Comparison of ENCODE assay signal across 18 mouse cellular contexts in genomic region chr14:27075084-27075483, GRCm38 (mm10). TPM values are rescaled to one million over a fixed set of nuclear protein-coding genes. Genes with fewer than 3 reads are reported as not detected.
DNase-seq lines count a peak whose midpoint lies in the region; ATAC-seq and TF ChIP-seq lines count a peak whose summit lies in the region.
"Had no signal": no experiment of that assay in that cellular context is flagged by ENCODE, and none has a peak within 500 bp of the region (broad histone marks: within the 10 kb centered on the region; RNA-seq: fewer than 3 reads in every experiment).

No protein-coding gene starts in this region.

- TF ChIP-seq CTCF in stomach, postnatal 0 days (IDR thresholded peaks at IDR 0.05; ENCODE audit: low read depth), result no peak

- DNase-seq in forebrain, embryonic 10.5 days (ENCODE audit: extremely low spot score, low spot score), result no peak
- DNase-seq in lung, postnatal 25 days (ENCODE audit: low spot score), result no peak
- peak; percentile 58 for DNase-seq in limb, embryonic 11.5 days (ENCODE audit: low spot score)
- DNase-seq in stomach, postnatal 0 days (ENCODE audit: low spot score), result no peak
- DNase-seq in spleen, adult 12 weeks (ENCODE audit: low spot score), result no peak
- no peak for DNase-seq in kidney, adult 8-10 months
- DNase-seq: adrenal gland, postnatal 14 days; cerebellum, adult 9-10 months; gastrocnemius, postnatal 36 days; layer of hippocampus, postnatal 36 days; liver, postnatal 0 days; thymus, adult 18-20 months had no signal

- peaks cover 61% of the 10 kb centered on the region for H3K4me1 ChIP-seq in forebrain, embryonic 10.5 days
- H3K4me1 ChIP-seq in forebrain, embryonic 15.5 days, result peaks cover 23% of the 10 kb centered on the region
- H3K4me1 ChIP-seq in lung, embryonic 16.5 days (replicated peaks; ENCODE audit: control insufficient read depth, insufficient read depth, low read length), result peaks cover 40% of the 10 kb centered on the region
- peaks cover 63% of the 10 kb centered on the region for H3K4me1 ChIP-seq in limb, embryonic 11.5 days (ENCODE audit: control insufficient read depth, insufficient read depth, low read length)
- peaks cover 17% of the 10 kb centered on the region for H3K4me1 ChIP-seq in stomach, postnatal 0 days (replicated peaks; ENCODE audit: control insufficient read depth, insufficient read depth)

- peaks cover 23% of the 10 kb centered on the region for H3K36me3 ChIP-seq in forebrain, embryonic 10.5 days (replicated peaks)
- H3K36me3 ChIP-seq in forebrain, embryonic 15.5 days, result no peaks in the 10 kb centered on the region
- H3K36me3 ChIP-seq in lung, embryonic 16.5 days (ENCODE audit: control insufficient read depth, insufficient read depth, low read length), result no peaks in the 10 kb centered on the region
- H3K36me3 ChIP-seq in limb, embryonic 11.5 days (ENCODE audit: control insufficient read depth, insufficient read depth, low read length), result no peaks in the 10 kb centered on the region
- H3K36me3 ChIP-seq in stomach, postnatal 0 days (ENCODE audit: control insufficient read depth, insufficient read depth, low read length), result no peaks in the 10 kb centered on the region
- H3K36me3 ChIP-seq: heart, embryonic 15.5 days; hindbrain, embryonic 15.5 days had no signal

- no peak for ATAC-seq in forebrain, embryonic 15.5 days (replicated peaks)
- no peak for ATAC-seq in lung, embryonic 16.5 days (ENCODE audit: low read depth)
- ATAC-seq in limb, embryonic 11.5 days (ENCODE audit: insufficient number of reproducible peaks, low FRiP score, low TSS enrichment, low read depth), result no peak
- ATAC-seq in stomach, postnatal 0 days (ENCODE audit: low FRiP score, low TSS enrichment), result no peak
- ATAC-seq: liver, postnatal 0 days had no signal

- H3K27me3 ChIP-seq in forebrain, embryonic 10.5 days (ENCODE audit: poor library complexity, severe bottlenecking), result 0 out of 2 replicates have a peak, but pooled peaks cover 14% of the 10 kb centered on the region
- H3K27me3 ChIP-seq in forebrain, embryonic 15.5 days, result no peaks in the 10 kb centered on the region
- no peaks in the 10 kb centered on the region for H3K27me3 ChIP-seq in lung, embryonic 16.5 days (ENCODE audit: control insufficient read depth, insufficient read depth, low read depth, low read length)
- no peaks in the 10 kb centered on the region for H3K27me3 ChIP-seq in limb, embryonic 11.5 days (ENCODE audit: control insufficient read depth, insufficient read depth, low read length)
- no peaks in the 10 kb centered on the region for H3K27me3 ChIP-seq in stomach, postnatal 0 days (ENCODE audit: control insufficient read depth, insufficient read depth, low read length)
- H3K27me3 ChIP-seq: CH12.LX; heart, embryonic 15.5 days; hindbrain, embryonic 15.5 days had no signal

- 77% methylated on average over 6 of the region's 6 CpGs for WGBS in forebrain, embryonic 10.5 days
- 67% methylated on average over 6 of the region's 6 CpGs for WGBS in forebrain, embryonic 15.5 days
- WGBS in lung, embryonic 16.5 days, result 41% methylated on average over 6 of the region's 6 CpGs
- 29% methylated on average over 6 of the region's 6 CpGs for WGBS in limb, embryonic 11.5 days
- 30% methylated on average over 6 of the region's 6 CpGs for WGBS in stomach, postnatal 0 days

- H3K4me3 ChIP-seq in forebrain, embryonic 10.5 days, result no peak overlapping the region
- H3K4me3 ChIP-seq in forebrain, embryonic 15.5 days, result no peak overlapping the region
- no peak overlapping the region for H3K4me3 ChIP-seq in lung, embryonic 16.5 days (ENCODE audit: low read length)
- no peak overlapping the region for H3K4me3 ChIP-seq in limb, embryonic 11.5 days (ENCODE audit: low read depth, low read length)
- H3K4me3 ChIP-seq in stomach, postnatal 0 days (ENCODE audit: low read depth, low read length), result no peak overlapping the region
- H3K4me3 ChIP-seq: heart, embryonic 15.5 days; hindbrain, embryonic 15.5 days had no signal

- no peak overlapping the region for H3K4me2 ChIP-seq in forebrain, embryonic 15.5 days (replicated peaks)
- H3K4me2 ChIP-seq in lung, embryonic 16.5 days (ENCODE audit: low read depth, low read length), result peak overlapping the region; percentile 13; the same call in 1 of the 2 replicates
- no peak overlapping the region for H3K4me2 ChIP-seq in limb, embryonic 11.5 days (ENCODE audit: low read depth, severe bottlenecking)
- peak overlapping the region; percentile 34 for H3K4me2 ChIP-seq in stomach, postnatal 0 days (replicated peaks; ENCODE audit: low read depth)
- H3K4me2 ChIP-seq: heart, embryonic 15.5 days; hindbrain, embryonic 15.5 days; midbrain, embryonic 11.5 days had no signal

- TF ChIP-seq EP300 in stomach, postnatal 0 days (optimal IDR thresholded peaks at IDR 0.05), result no peak

- H3K9me3 ChIP-seq in forebrain, embryonic 10.5 days, result no peaks in the 10 kb centered on the region
- H3K9me3 ChIP-seq in forebrain, embryonic 15.5 days, result no peaks in the 10 kb centered on the region
- no peaks in the 10 kb centered on the region for H3K9me3 ChIP-seq in lung, embryonic 16.5 days (ENCODE audit: control insufficient read depth, low read length)
- no peaks in the 10 kb centered on the region for H3K9me3 ChIP-seq in limb, embryonic 11.5 days (ENCODE audit: control insufficient read depth, low read length)
- H3K9me3 ChIP-seq in stomach, postnatal 0 days (ENCODE audit: control insufficient read depth, low read length), result no peaks in the 10 kb centered on the region
- H3K9me3 ChIP-seq: heart, embryonic 15.5 days; hindbrain, embryonic 15.5 days had no signal

- H3K27ac ChIP-seq in forebrain, embryonic 10.5 days, result 0 out of 2 replicates have a peak overlapping the region, but pooled peaks have one; percentile 30
- H3K27ac ChIP-seq in forebrain, embryonic 15.5 days (replicated peaks), result no peak overlapping the region
- H3K27ac ChIP-seq in lung, embryonic 16.5 days (ENCODE audit: low read length), result no peak overlapping the region; the same call in 1 of the 2 replicates
- peak overlapping the region; percentile 68 for H3K27ac ChIP-seq in limb, embryonic 11.5 days (replicated peaks; ENCODE audit: low read depth, low read length)
- peak overlapping the region; percentile 49; the same call in 1 of the 2 replicates for H3K27ac ChIP-seq in stomach, postnatal 0 days (replicated peaks)
- H3K27ac ChIP-seq: hindbrain, embryonic 15.5 days had no signal

- H3K9ac ChIP-seq in forebrain, embryonic 15.5 days (replicated peaks), result no peak overlapping the region
- H3K9ac ChIP-seq in lung, embryonic 16.5 days (ENCODE audit: low read length), result no peak overlapping the region
- no peak overlapping the region for H3K9ac ChIP-seq in limb, embryonic 11.5 days (ENCODE audit: low read length)
- H3K9ac ChIP-seq in stomach, postnatal 0 days (ENCODE audit: low read length), result peak overlapping the region; percentile 31; the same call in 1 of the 2 replicates
- H3K9ac ChIP-seq: heart, embryonic 15.5 days; hindbrain, embryonic 15.5 days; liver, postnatal 0 days had no signal

RNA-seq across cellular contexts. Expression of gene Il17rd, which starts 36.3 kb away (rescaled TPM):
- polyA plus RNA-seq in forebrain, embryonic 10.5 days (2016; fragmentation: Nextera tagmentation; extraction: Ambion mirVana), result 7.4 and 9.6 TPM in 2 replicates
- 1.5 and 1.8 TPM in 2 replicates for polyA plus RNA-seq in forebrain, embryonic 15.5 days (2015; fragmentation: Nextera tagmentation; extraction: Ambion mirVana)
- 1.9 and 2.0 TPM in 2 replicates for polyA plus RNA-seq in lung, embryonic 16.5 days (2015; fragmentation: Nextera tagmentation; extraction: Ambion mirVana)
- polyA plus RNA-seq in limb, embryonic 11.5 days (2014; fragmentation: Nextera tagmentation; extraction: Ambion mirVana), result 11.3 and 12.3 TPM in 2 replicates
- polyA plus RNA-seq in stomach, postnatal 0 days (2015; fragmentation: Nextera tagmentation; extraction: Ambion mirVana), result 1.0 and 1.1 TPM in 2 replicates

RNA-seq across cellular contexts. Expression of gene Arhgef3, which starts 39.6 kb away (rescaled TPM):
- 1.6 and 2.4 TPM in 2 replicates for polyA plus RNA-seq in forebrain, embryonic 10.5 days (2016; fragmentation: Nextera tagmentation; extraction: Ambion mirVana)
- polyA plus RNA-seq in forebrain, embryonic 15.5 days (2015; fragmentation: Nextera tagmentation; extraction: Ambion mirVana), result 3.7 and 4.9 TPM in 2 replicates
- polyA plus RNA-seq in lung, embryonic 16.5 days (2015; fragmentation: Nextera tagmentation; extraction: Ambion mirVana), result 12.8 and 13.8 TPM in 2 replicates
- 17.8 and 18.7 TPM in 2 replicates for polyA plus RNA-seq in limb, embryonic 11.5 days (2014; fragmentation: Nextera tagmentation; extraction: Ambion mirVana)
- 13.1 and 14.1 TPM in 2 replicates for polyA plus RNA-seq in stomach, postnatal 0 days (2015; fragmentation: Nextera tagmentation; extraction: Ambion mirVana)

Comparison
In these comparisons a context has a peak if more than half of its experiments do, and no peak if none do; other contexts are left out.
1. H3K27ac ChIP-seq: peak in forebrain, embryonic 10.5 days (single experiment), limb, embryonic 11.5 days (single experiment) and stomach, postnatal 0 days (single experiment); none in forebrain, embryonic 15.5 days (single experiment) and lung, embryonic 16.5 days (single experiment).
2. H3K4me2 ChIP-seq: peak in lung, embryonic 16.5 days (single experiment) and stomach, postnatal 0 days (single experiment); none in forebrain, embryonic 15.5 days (single experiment) and limb, embryonic 11.5 days (single experiment).